In the genomic region with DNA sequence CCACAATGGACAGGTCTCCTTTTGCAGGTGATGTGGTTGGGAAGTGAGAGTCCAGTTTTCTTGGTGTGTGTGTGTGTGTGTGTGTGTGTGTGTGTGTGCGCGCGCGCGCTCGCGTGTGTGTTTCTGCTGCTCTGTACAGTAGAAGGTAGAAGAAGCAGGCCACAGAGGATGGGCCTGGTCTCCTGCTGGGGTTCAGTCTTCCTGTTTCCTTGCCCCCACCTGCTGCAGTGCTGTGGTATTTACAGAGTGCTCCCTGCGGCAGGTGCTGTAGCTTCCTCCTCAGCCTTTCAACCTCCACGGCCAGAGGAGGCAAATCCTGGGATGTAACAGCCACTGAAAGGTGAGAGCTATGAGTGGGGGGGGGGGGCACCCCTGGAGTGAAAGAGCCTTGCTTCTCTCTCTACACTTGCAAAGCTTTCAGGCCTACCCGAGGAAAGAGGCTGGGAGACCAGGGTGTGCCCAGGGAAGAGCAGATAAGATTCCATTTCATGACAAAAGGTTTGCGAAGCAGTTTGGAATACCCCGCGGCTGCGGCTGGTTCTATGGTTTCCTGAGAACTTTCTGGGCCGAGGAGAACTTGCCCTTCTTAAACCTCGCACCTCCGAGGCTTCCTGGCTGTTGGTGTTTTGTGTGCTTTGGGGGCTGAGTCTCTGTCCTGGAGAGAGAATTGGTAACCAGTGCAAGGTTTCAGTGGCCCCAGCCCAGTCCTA, we compare ENCODE assay signal across 15 mouse cellular contexts. TPM values are rescaled to one million over a fixed set of nuclear protein-coding genes. Genes with fewer than 3 reads are reported as not detected.
DNase-seq lines count a peak whose midpoint lies in the region; ATAC-seq and TF ChIP-seq lines count a peak whose summit lies in the region.
"Had no signal": no experiment of that assay in that cellular context is flagged by ENCODE, and none has a peak within 500 bp of the region (broad histone marks: within the 10 kb centered on the region; RNA-seq: fewer than 3 reads in every experiment).

No protein-coding gene starts in this region.

- DNase-seq in forebrain, embryonic 14.5 days (ENCODE audit: low spot score): no peak
- DNase-seq in forebrain, embryonic 10.5 days (ENCODE audit: extremely low spot score, low spot score): no peak
- DNase-seq in CD4-positive, CD25-positive, alpha-beta regulatory T cell, adult 2 months (ENCODE audit: low read depth, low spot score): peak; percentile 70
- peak; percentile 79 for DNase-seq in induced T-regulatory cell, adult 2 months (ENCODE audit: low read depth)
- no peak for DNase-seq in kidney, adult 2 months
- no peak for DNase-seq in lung, postnatal 0 days (ENCODE audit: low spot score)
- DNase-seq: cerebellum, postnatal 25 days; gastrocnemius, adult 2 months; heart, postnatal 10 days; kidney, adult 9 months; layer of hippocampus, postnatal 36 days; liver, embryonic 13.5 days had no signal

- H3K9me3 ChIP-seq in forebrain, embryonic 14.5 days (replicated peaks; ENCODE audit: control insufficient read depth, low read length): no peaks in the 10 kb centered on the region
- no peaks in the 10 kb centered on the region for H3K9me3 ChIP-seq in forebrain, embryonic 10.5 days
- no peaks in the 10 kb centered on the region for H3K9me3 ChIP-seq in stomach, embryonic 16.5 days (replicated peaks; ENCODE audit: control insufficient read depth, low read length)
- no peaks in the 10 kb centered on the region for H3K9me3 ChIP-seq in lung, postnatal 0 days (ENCODE audit: low read length)
- no peaks in the 10 kb centered on the region for H3K9me3 ChIP-seq in hindbrain, embryonic 13.5 days
- H3K9me3 ChIP-seq: liver, embryonic 13.5 days; midbrain, embryonic 15.5 days had no signal

- 65% methylated on average over 17 of the region's 17 CpGs for WGBS in forebrain, embryonic 14.5 days
- 65% methylated on average over 17 of the region's 17 CpGs for WGBS in forebrain, embryonic 10.5 days
- WGBS in stomach, embryonic 16.5 days: 40% methylated on average over 17 of the region's 17 CpGs
- WGBS in kidney, adult 2 months: 60% methylated on average over 17 of the region's 17 CpGs
- WGBS in lung, postnatal 0 days: 40% methylated on average over 17 of the region's 17 CpGs
- WGBS in hindbrain, embryonic 13.5 days: 64% methylated on average over 17 of the region's 17 CpGs

- TF ChIP-seq POLR2A in kidney, adult 2 months (IDR thresholded peaks at IDR 0.05; ENCODE audit: low read depth, low read length): no peak

- no peaks in the 10 kb centered on the region for H3K36me3 ChIP-seq in forebrain, embryonic 14.5 days (ENCODE audit: control insufficient read depth, insufficient read depth, low read length)
- no peaks in the 10 kb centered on the region for H3K36me3 ChIP-seq in forebrain, embryonic 10.5 days (replicated peaks)
- no peaks in the 10 kb centered on the region for H3K36me3 ChIP-seq in stomach, embryonic 16.5 days (ENCODE audit: control insufficient read depth, insufficient read depth, low read length)
- no peaks in the 10 kb centered on the region for H3K36me3 ChIP-seq in kidney, adult 2 months (ENCODE audit: control insufficient read depth, insufficient read depth, low read length)
- no peaks in the 10 kb centered on the region for H3K36me3 ChIP-seq in lung, postnatal 0 days (ENCODE audit: insufficient read depth, low read length)
- H3K36me3 ChIP-seq in hindbrain, embryonic 13.5 days: no peaks in the 10 kb centered on the region
- H3K36me3 ChIP-seq: liver, embryonic 13.5 days; midbrain, embryonic 15.5 days had no signal

- TF ChIP-seq CTCF in kidney, adult 2 months (conservative IDR thresholded peaks at IDR 0.05; ENCODE audit: insufficient read depth, insufficient read length, low read depth, low read length): no peak
- TF ChIP-seq CTCF in lung, postnatal 0 days (IDR thresholded peaks at IDR 0.05): no peak

- peak overlapping the region; percentile 52; the same call in 1 of the 2 replicates for H3K27ac ChIP-seq in forebrain, embryonic 14.5 days (ENCODE audit: low read depth, low read length)
- no peak overlapping the region for H3K27ac ChIP-seq in forebrain, embryonic 10.5 days
- H3K27ac ChIP-seq in stomach, embryonic 16.5 days (ENCODE audit: low read length): peak overlapping the region; percentile 49
- H3K27ac ChIP-seq in kidney, adult 2 months (ENCODE audit: insufficient read depth, low read depth, low read length): no peak overlapping the region
- no peak overlapping the region for H3K27ac ChIP-seq in lung, postnatal 0 days (ENCODE audit: low read length)
- H3K27ac ChIP-seq in hindbrain, embryonic 13.5 days: no peak overlapping the region
- H3K27ac ChIP-seq: gastrocnemius, adult 2 months; liver, embryonic 13.5 days; midbrain, embryonic 15.5 days had no signal

- no peak for TF ChIP-seq EP300 in lung, postnatal 0 days (IDR thresholded peaks at IDR 0.05)

- no peak overlapping the region for H3K4me3 ChIP-seq in forebrain, embryonic 14.5 days (ENCODE audit: low read depth, low read length)
- H3K4me3 ChIP-seq in forebrain, embryonic 10.5 days: no peak overlapping the region
- H3K4me3 ChIP-seq in stomach, embryonic 16.5 days (replicated peaks; ENCODE audit: low read length): no peak overlapping the region
- H3K4me3 ChIP-seq in kidney, adult 2 months (ENCODE audit: insufficient read depth, low read depth, low read length): no peak overlapping the region
- no peak overlapping the region for H3K4me3 ChIP-seq in lung, postnatal 0 days (ENCODE audit: low read depth, low read length)
- no peak overlapping the region for H3K4me3 ChIP-seq in hindbrain, embryonic 13.5 days
- H3K4me3 ChIP-seq: gastrocnemius, adult 2 months; liver, embryonic 13.5 days; midbrain, embryonic 15.5 days had no signal

- peaks cover 3% of the 10 kb centered on the region for H3K4me1 ChIP-seq in forebrain, embryonic 14.5 days (ENCODE audit: control insufficient read depth, insufficient read depth, low read length)
- H3K4me1 ChIP-seq in forebrain, embryonic 10.5 days: peaks cover 10% of the 10 kb centered on the region
- 0 out of 2 replicates have a peak, but pooled peaks cover 3% of the 10 kb centered on the region for H3K4me1 ChIP-seq in stomach, embryonic 16.5 days (ENCODE audit: control insufficient read depth, insufficient read depth, low read length)
- no peaks in the 10 kb centered on the region for H3K4me1 ChIP-seq in kidney, adult 2 months (ENCODE audit: control insufficient read depth, insufficient read depth, low read length)
- no peaks in the 10 kb centered on the region for H3K4me1 ChIP-seq in lung, postnatal 0 days (ENCODE audit: insufficient read depth, low read depth, low read length)
- H3K4me1 ChIP-seq in hindbrain, embryonic 13.5 days (replicated peaks): peaks cover 19% of the 10 kb centered on the region

- H3K27me3 ChIP-seq in forebrain, embryonic 14.5 days (replicated peaks; ENCODE audit: control insufficient read depth, insufficient read depth, low read length): no peaks in the 10 kb centered on the region
- H3K27me3 ChIP-seq in forebrain, embryonic 10.5 days (ENCODE audit: poor library complexity, severe bottlenecking): peaks cover 2% of the 10 kb centered on the region; the same call in 1 of the 2 replicates
- no peaks in the 10 kb centered on the region for H3K27me3 ChIP-seq in stomach, embryonic 16.5 days (ENCODE audit: control insufficient read depth, insufficient read depth, low read length)
- H3K27me3 ChIP-seq in kidney, adult 2 months (replicated peaks; ENCODE audit: control insufficient read depth, insufficient read depth, low read length): no peaks in the 10 kb centered on the region
- H3K27me3 ChIP-seq in lung, postnatal 0 days (replicated peaks; ENCODE audit: insufficient read depth, low read length): no peaks in the 10 kb centered on the region
- no peaks in the 10 kb centered on the region for H3K27me3 ChIP-seq in hindbrain, embryonic 13.5 days
- H3K27me3 ChIP-seq: liver, embryonic 13.5 days; midbrain, embryonic 15.5 days had no signal

- ATAC-seq in forebrain, embryonic 14.5 days: no peak
- ATAC-seq in stomach, embryonic 16.5 days (ENCODE audit: insufficient read depth, low FRiP score): no peak
- ATAC-seq in lung, postnatal 0 days: no peak
- no peak for ATAC-seq in hindbrain, embryonic 13.5 days (ENCODE audit: low FRiP score)
- ATAC-seq: midbrain, embryonic 15.5 days had no signal

- no peak overlapping the region for H3K4me2 ChIP-seq in forebrain, embryonic 14.5 days (ENCODE audit: low read length)
- no peak overlapping the region for H3K4me2 ChIP-seq in stomach, embryonic 16.5 days (ENCODE audit: low read depth, low read length)
- H3K4me2 ChIP-seq in lung, postnatal 0 days (replicated peaks; ENCODE audit: low read depth, low read length): no peak overlapping the region
- H3K4me2 ChIP-seq in hindbrain, embryonic 13.5 days: no peak overlapping the region
- H3K4me2 ChIP-seq: liver, embryonic 13.5 days; midbrain, embryonic 15.5 days had no signal

- H3K9ac ChIP-seq in forebrain, embryonic 14.5 days (ENCODE audit: low read length): no peak overlapping the region
- H3K9ac ChIP-seq in stomach, embryonic 16.5 days (ENCODE audit: low read length): no peak overlapping the region
- no peak overlapping the region for H3K9ac ChIP-seq in lung, postnatal 0 days (replicated peaks; ENCODE audit: low read depth)
- no peak overlapping the region for H3K9ac ChIP-seq in hindbrain, embryonic 13.5 days
- H3K9ac ChIP-seq: liver, embryonic 13.5 days; midbrain, embryonic 15.5 days had no signal

RNA-seq across cellular contexts. Expression of gene Gm1043, which starts 37.8 kb away (rescaled TPM):
- 1.1 and 1.5 TPM in 2 replicates for polyA plus RNA-seq in forebrain, embryonic 14.5 days (2014; fragmentation: Nextera tagmentation; extraction: Ambion mirVana)
- polyA plus RNA-seq in forebrain, embryonic 10.5 days (2016; fragmentation: Nextera tagmentation; extraction: Ambion mirVana): not detected in 2 replicates
- 0.05 TPM in 2 replicates for polyA plus RNA-seq in stomach, embryonic 16.5 days (2015; fragmentation: Nextera tagmentation; extraction: Ambion mirVana)
- polyA plus RNA-seq in kidney, adult 2 months (2012; rRNA removed): 0.08 TPM in 2 replicates
- not detected in 2 replicates for polyA plus RNA-seq in lung, postnatal 0 days (2015; fragmentation: Nextera tagmentation; extraction: Ambion mirVana)
- polyA plus RNA-seq in hindbrain, embryonic 13.5 days (2015; fragmentation: Nextera tagmentation; extraction: Ambion mirVana): 1.5 and 1.6 TPM in 2 replicates
- polyA plus RNA-seq: liver, embryonic 13.5 days had no signal

RNA-seq across cellular contexts. Expression of gene Wfs1, which starts 58.4 kb away (rescaled TPM):
- polyA plus RNA-seq in forebrain, embryonic 14.5 days (2014; fragmentation: Nextera tagmentation; extraction: Ambion mirVana): 3.7 and 6.3 TPM in 2 replicates
- polyA plus RNA-seq in forebrain, embryonic 10.5 days (2016; fragmentation: Nextera tagmentation; extraction: Ambion mirVana): 8.1 and 8.4 TPM in 2 replicates
- 13.1 and 15.4 TPM in 2 replicates for polyA plus RNA-seq in stomach, embryonic 16.5 days (2015; fragmentation: Nextera tagmentation; extraction: Ambion mirVana)
- 18.8 and 20.0 TPM in 2 replicates for polyA plus RNA-seq in kidney, adult 2 months (2012; rRNA removed)
- 6.5 and 7.2 TPM in 2 replicates for polyA plus RNA-seq in lung, postnatal 0 days (2015; fragmentation: Nextera tagmentation; extraction: Ambion mirVana)
- polyA plus RNA-seq in hindbrain, embryonic 13.5 days (2015; fragmentation: Nextera tagmentation; extraction: Ambion mirVana): 5.0 and 6.0 TPM in 2 replicates

Comparison
In these comparisons a context has a peak if more than half of its experiments do, and no peak if none do; other contexts are left out.
1. H3K27ac ChIP-seq: peak in forebrain, embryonic 14.5 days (single experiment) and stomach, embryonic 16.5 days (single experiment); none in forebrain, embryonic 10.5 days (single experiment), kidney, adult 2 months (single experiment), lung, postnatal 0 days (single experiment) and hindbrain, embryonic 13.5 days (single experiment).
2. DNase-seq: peak in CD4-positive, CD25-positive, alpha-beta regulatory T cell, adult 2 months (single experiment) and induced T-regulatory cell, adult 2 months (single experiment); none in forebrain, embryonic 14.5 days (single experiment), forebrain, embryonic 10.5 days (single experiment), kidney, adult 2 months (single experiment) and lung, postnatal 0 days (single experiment).